In the genomic region with DNA sequence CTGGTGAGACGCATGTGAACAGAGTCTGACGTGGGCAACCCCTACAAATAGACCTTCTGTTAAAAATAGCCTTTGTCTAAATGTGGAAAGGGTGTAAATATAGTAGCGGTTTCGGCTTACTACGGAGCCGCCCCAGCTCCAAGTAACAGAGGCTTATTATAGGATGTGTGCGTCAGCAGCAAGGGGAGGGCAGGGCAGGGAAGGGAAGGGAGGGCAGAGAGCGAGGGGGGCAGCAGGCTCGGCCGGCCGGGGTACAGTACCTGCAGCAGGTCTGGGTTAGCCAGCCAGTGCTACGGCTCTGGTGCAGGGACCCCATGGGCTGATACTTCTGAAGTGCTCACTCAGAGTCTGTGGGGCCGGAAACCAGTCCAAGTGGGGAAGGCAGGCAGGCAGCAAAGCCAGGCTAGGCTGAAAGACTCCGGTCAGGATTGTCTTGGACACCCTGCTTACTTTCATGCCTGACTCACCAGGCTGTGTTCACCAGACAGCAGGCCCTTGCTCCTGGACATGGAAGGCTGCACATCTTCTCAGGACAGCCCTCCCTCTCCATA, we compare ENCODE assay signal across 9 mouse cellular contexts.
DNase-seq lines count a peak whose midpoint lies in the region; ATAC-seq lines count a peak whose summit lies in the region.
"Had no signal": no experiment of that assay in that cellular context is flagged by ENCODE, and none has a peak within 500 bp of the region (broad histone marks: within the 10 kb centered on the region; RNA-seq: fewer than 3 reads in every experiment).

No protein-coding gene starts in this region.

- 28% methylated on average over 14 of the region's 14 CpGs for WGBS in forebrain, embryonic 15.5 days
- 37% methylated on average over 14 of the region's 14 CpGs for WGBS in neural tube, embryonic 15.5 days

- peak; percentile 83 for DNase-seq in layer of hippocampus, adult 9-11 months
- no peak for DNase-seq in layer of hippocampus, postnatal 36 days
- DNase-seq in heart, postnatal 4 days = peak; percentile 66
- DNase-seq in left cerebral cortex, postnatal 10 days (ENCODE audit: extremely low spot score in 1 of 2, low spot score in 2 of 2) = peak; percentile 50 to 52
- DNase-seq in layer of hippocampus, postnatal 10 days (ENCODE audit: low spot score in 2 of 2) = no peak

- H3K4me1 ChIP-seq in brown adipose tissue, adult 24 weeks (ENCODE audit: control insufficient read depth, insufficient read depth, insufficient read length, low read length) = no peaks in the 10 kb centered on the region
- H3K4me1 ChIP-seq in forebrain, embryonic 15.5 days = peaks cover 19% of the 10 kb centered on the region
- H3K4me1 ChIP-seq in neural tube, embryonic 15.5 days = no peaks in the 10 kb centered on the region

- H3K9me3 ChIP-seq in forebrain, embryonic 15.5 days = no peaks in the 10 kb centered on the region
- no peaks in the 10 kb centered on the region for H3K9me3 ChIP-seq in neural tube, embryonic 15.5 days (replicated peaks)

- no peaks in the 10 kb centered on the region for H3K27me3 ChIP-seq in forebrain, embryonic 15.5 days
- H3K27me3 ChIP-seq in neural tube, embryonic 15.5 days (replicated peaks) = no peaks in the 10 kb centered on the region

- peak overlapping the region; percentile 36 for H3K4me2 ChIP-seq in forebrain, embryonic 15.5 days (replicated peaks)
- H3K4me2 ChIP-seq in neural tube, embryonic 15.5 days = peak overlapping the region; percentile 45

- peak overlapping the region; percentile 17; the same call in 1 of the 2 replicates for H3K9ac ChIP-seq in forebrain, embryonic 15.5 days (replicated peaks)
- H3K9ac ChIP-seq in neural tube, embryonic 15.5 days (replicated peaks) = no peak overlapping the region
- H3K9ac ChIP-seq: liver, embryonic 14.5 days had no signal

- no peaks in the 10 kb centered on the region for H3K36me3 ChIP-seq in forebrain, embryonic 15.5 days
- H3K36me3 ChIP-seq in neural tube, embryonic 15.5 days = no peaks in the 10 kb centered on the region

- intact Hi-C loops in left cerebral cortex, postnatal 10 days (cut with DNase I) = no loop called here

- 0 out of 2 replicates have a peak overlapping the region, but pooled peaks have one; percentile 21 for H3K27ac ChIP-seq in brown adipose tissue, adult 24 weeks (replicated peaks; ENCODE audit: low read depth, low read length)
- H3K27ac ChIP-seq in forebrain, embryonic 15.5 days (replicated peaks) = no peak overlapping the region
- no peak overlapping the region for H3K27ac ChIP-seq in neural tube, embryonic 15.5 days (replicated peaks)
- H3K27ac ChIP-seq: liver, embryonic 14.5 days had no signal

- H3K4me3 ChIP-seq in brown adipose tissue, adult 24 weeks (ENCODE audit: insufficient read depth, low read depth, low read length) = peak overlapping the region; percentile 35
- peak overlapping the region; percentile 19 for H3K4me3 ChIP-seq in forebrain, embryonic 15.5 days
- H3K4me3 ChIP-seq in neural tube, embryonic 15.5 days (replicated peaks) = peak overlapping the region; percentile 2; the same call in 1 of the 2 replicates

- ATAC-seq in forebrain, embryonic 15.5 days (replicated peaks) = peak; percentile 76
- ATAC-seq in neural tube, embryonic 15.5 days (ENCODE audit: low FRiP score) = peak; percentile 53; the same call in 1 of the 2 replicates

Comparison
In these comparisons a context has a peak if more than half of its experiments do, and no peak if none do; other contexts are left out.
1. DNase-seq: peak in layer of hippocampus, adult 9-11 months (single experiment), heart, postnatal 4 days (single experiment) and left cerebral cortex, postnatal 10 days (2 of 2); none in layer of hippocampus, postnatal 36 days (0 of 2) and layer of hippocampus, postnatal 10 days (0 of 2).
2. Peak in every context shown above with its lines, with median percentiles within 50 percentile points of each other: H3K4me3 ChIP-seq.